Mouse (Mus musculus) heart, postnatal 0 days (tissue): ENCODE data around the gene Sdk2.

Experiments used
- CTCF ChIP-seq: IDR thresholded peaks from 2 replicates; pipeline ENCODE4 v1.5.1; 2016; ENCODE audit warnings: antibody characterized with exemption, control low read depth, low read depth
- EP300 ChIP-seq: IDR thresholded peaks from 2 replicates; pipeline ENCODE4 v1.6.1; 2016; ENCODE audit warnings: antibody characterized with exemption, low read depth

- TF ChIP-seq CTCF (no peak), EP300 (peak; percentile 47; the same call in 1 of the 2 replicates)
These were observed 319.8 kb downstream of the Sdk2 start for GRCm38 (mm10) chr11:113747056-113747455.
